Mouse (Mus musculus) heart, postnatal 0 days (tissue): ENCODE results near the gene Gm10518.

Experiments used
- CTCF ChIP-seq: IDR thresholded peaks from 2 replicates; pipeline ENCODE4 v1.5.1; 2016; ENCODE audit warnings: antibody characterized with exemption, control low read depth, low read depth
- EP300 ChIP-seq: IDR thresholded peaks from 2 replicates; pipeline ENCODE4 v1.6.1; 2016; ENCODE audit warnings: antibody characterized with exemption, low read depth

DNA sequence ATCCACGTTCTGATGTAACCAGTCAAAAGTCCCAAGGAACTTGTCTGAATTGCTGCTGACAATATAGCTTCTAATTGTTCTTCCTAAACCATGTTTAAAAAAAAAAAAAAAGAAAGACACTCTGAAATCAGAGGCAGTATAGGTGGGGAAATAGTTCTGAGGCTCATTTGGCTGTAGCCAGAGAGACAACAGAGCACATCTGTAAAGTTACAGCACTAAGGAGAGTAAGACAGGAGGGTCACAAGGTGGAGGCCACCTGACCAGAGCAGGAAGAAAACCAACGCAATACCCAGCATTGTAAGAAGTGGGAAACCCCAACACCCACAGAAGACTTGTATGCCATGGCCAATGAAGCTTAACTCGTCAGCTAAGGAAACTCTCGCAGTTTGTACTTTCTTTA, 19.1 kb upstream of the Gm10518 start:
- TF ChIP-seq EP300 (no peak), CTCF (no peak)
